Mouse (Mus musculus): ENCODE measurements at regions not wholly inside any gene's neighbourhood (a gene's known extent, or its start where the extent isn't known, plus 50 kb on each side); places are given as distances from the start of the nearest gene placed in this dataset.

GRCm38 (mm10) chr15:56604266-56604665 is 873.2 kb downstream of the Slc22a22 start:
- Histone ChIP-seq H3K9ac (no peak overlapping the region), H3K27me3 (no peaks in the 10 kb centered on the region), H3K36me3 (no peaks in the 10 kb centered on the region), H3K4me1 (no peaks in the 10 kb centered on the region), H3K27ac (no peak overlapping the region), H3K4me2 (no peak overlapping the region), H3K4me3 (no peak overlapping the region), H3K9me3 (no peaks in the 10 kb centered on the region)
- WGBS = 85% methylated on average over 3 of the region's 3 CpGs
- ATAC-seq (ENCODE audit: borderline replicate concordance, extremely low read depth, low FRiP score, low TSS enrichment) = no peak

- no peaks in the 10 kb centered on the region for H3K36me3 ChIP-seq
- H3K4me2 ChIP-seq = no peak overlapping the region
- 66% methylated on average over 4 of the region's 4 CpGs for WGBS
- H3K4me3 ChIP-seq = no peak overlapping the region
- H3K4me1 ChIP-seq = no peaks in the 10 kb centered on the region
- H3K9me3 ChIP-seq = no peaks in the 10 kb centered on the region
- H3K27me3 ChIP-seq = no peaks in the 10 kb centered on the region
- ATAC-seq (ENCODE audit: borderline replicate concordance, extremely low read depth, low FRiP score, low TSS enrichment) = no peak
- no peak overlapping the region for H3K9ac ChIP-seq
- H3K27ac ChIP-seq = no peak overlapping the region
These were observed 884.8 kb downstream of the Slc22a22 start for GRCm38 (mm10) chr15:56592656-56593055.

GRCm38 (mm10) chr15:56580745-56581515 is 896.5 kb downstream of the Slc22a22 start:
- ATAC-seq (ENCODE audit: borderline replicate concordance, extremely low read depth, low FRiP score, low TSS enrichment) = no peak
- Histone ChIP-seq H3K9me3 (no peaks in the 10 kb centered on the region), H3K4me1 (no peaks in the 10 kb centered on the region), H3K27ac (no peak overlapping the region), H3K4me2 (no peak overlapping the region), H3K4me3 (no peak overlapping the region), H3K9ac (no peak overlapping the region), H3K36me3 (no peaks in the 10 kb centered on the region), H3K27me3 (no peaks in the 10 kb centered on the region)
- 62% methylated on average over 3 of the region's 3 CpGs for WGBS

- Histone ChIP-seq H3K36me3 (no peaks in the 10 kb centered on the region), H3K9me3 (no peaks in the 10 kb centered on the region), H3K27ac (no peak overlapping the region), H3K4me3 (no peak overlapping the region), H3K4me2 (no peak overlapping the region), H3K9ac (no peak overlapping the region), H3K4me1 (no peaks in the 10 kb centered on the region), H3K27me3 (no peaks in the 10 kb centered on the region)
- ATAC-seq (ENCODE audit: borderline replicate concordance, extremely low read depth, low FRiP score, low TSS enrichment) = no peak
- WGBS = 36% methylated on average over 2 of the region's 2 CpGs
These were observed 914.2 kb downstream of the Slc22a22 start for GRCm38 (mm10) chr15:56563192-56563591.

- ATAC-seq (ENCODE audit: borderline replicate concordance, extremely low read depth, low FRiP score, low TSS enrichment) = no peak
- no peaks in the 10 kb centered on the region for H3K9me3 ChIP-seq
- no peaks in the 10 kb centered on the region for H3K27me3 ChIP-seq
- H3K4me2 ChIP-seq = no peak overlapping the region
- no peak overlapping the region for H3K4me3 ChIP-seq
- H3K27ac ChIP-seq = no peak overlapping the region
- WGBS = 46% methylated on average over 1 of the region's 1 CpGs
- no peak overlapping the region for H3K9ac ChIP-seq
- no peaks in the 10 kb centered on the region for H3K4me1 ChIP-seq
- no peaks in the 10 kb centered on the region for H3K36me3 ChIP-seq
These were observed 914.6 kb downstream of the Slc22a22 start for GRCm38 (mm10) chr15:56562785-56563184.

- Histone ChIP-seq H3K4me2 (no peak overlapping the region), H3K9ac (no peak overlapping the region), H3K27me3 (no peaks in the 10 kb centered on the region), H3K4me1 (no peaks in the 10 kb centered on the region), H3K4me3 (no peak overlapping the region), H3K36me3 (no peaks in the 10 kb centered on the region), H3K27ac (no peak overlapping the region), H3K9me3 (no peaks in the 10 kb centered on the region)
- 36% methylated on average over 2 of the region's 2 CpGs for WGBS
- ATAC-seq (ENCODE audit: borderline replicate concordance, extremely low read depth, low FRiP score, low TSS enrichment) = no peak
These were observed 915.3 kb downstream of the Slc22a22 start for GRCm38 (mm10) chr15:56562143-56562542.

GRCm38 (mm10) chr15:56554386-56554785 is 923.0 kb downstream of the Slc22a22 start:
- 71% methylated on average over 3 of the region's 3 CpGs for WGBS
- ATAC-seq (ENCODE audit: borderline replicate concordance, extremely low read depth, low FRiP score, low TSS enrichment) = no peak
- Histone ChIP-seq H3K27me3 (no peaks in the 10 kb centered on the region), H3K9ac (no peak overlapping the region), H3K9me3 (no peaks in the 10 kb centered on the region), H3K36me3 (no peaks in the 10 kb centered on the region), H3K4me3 (no peak overlapping the region), H3K4me1 (no peaks in the 10 kb centered on the region), H3K4me2 (no peak overlapping the region), H3K27ac (no peak overlapping the region)

GRCm38 (mm10) chr15:56553851-56554250 is 923.6 kb downstream of the Slc22a22 start:
- no peaks in the 10 kb centered on the region for H3K9me3 ChIP-seq
- H3K4me2 ChIP-seq = no peak overlapping the region
- no peaks in the 10 kb centered on the region for H3K36me3 ChIP-seq
- no peaks in the 10 kb centered on the region for H3K27me3 ChIP-seq
- H3K27ac ChIP-seq = no peak overlapping the region
- no peak for ATAC-seq (ENCODE audit: borderline replicate concordance, extremely low read depth, low FRiP score, low TSS enrichment)
- 68% methylated on average over 1 of the region's 1 CpGs for WGBS
- H3K4me1 ChIP-seq = no peaks in the 10 kb centered on the region
- H3K9ac ChIP-seq = no peak overlapping the region
- no peak overlapping the region for H3K4me3 ChIP-seq

GRCm38 (mm10) chr15:56531529-56531928 is 945.9 kb downstream of the Slc22a22 start:
- H3K4me2 ChIP-seq = no peak overlapping the region
- ATAC-seq (ENCODE audit: borderline replicate concordance, extremely low read depth, low FRiP score, low TSS enrichment) = no peak
- H3K4me3 ChIP-seq = no peak overlapping the region
- no peaks in the 10 kb centered on the region for H3K4me1 ChIP-seq
- no peak overlapping the region for H3K9ac ChIP-seq
- H3K27ac ChIP-seq = no peak overlapping the region
- H3K36me3 ChIP-seq = no peaks in the 10 kb centered on the region
- no peaks in the 10 kb centered on the region for H3K9me3 ChIP-seq
- WGBS = 8% methylated on average over 2 of the region's 2 CpGs
- no peaks in the 10 kb centered on the region for H3K27me3 ChIP-seq

GRCm38 (mm10) chr15:56518379-56518778 is 959.0 kb downstream of the Slc22a22 start:
- ATAC-seq (ENCODE audit: borderline replicate concordance, extremely low read depth, low FRiP score, low TSS enrichment) = no peak
- Histone ChIP-seq H3K9me3 (no peaks in the 10 kb centered on the region), H3K9ac (no peak overlapping the region), H3K27me3 (no peaks in the 10 kb centered on the region), H3K4me3 (no peak overlapping the region), H3K4me2 (no peak overlapping the region), H3K4me1 (no peaks in the 10 kb centered on the region), H3K36me3 (no peaks in the 10 kb centered on the region), H3K27ac (no peak overlapping the region)
- WGBS = 82% methylated on average over 1 of the region's 1 CpGs

GRCm38 (mm10) chr15:56516095-56516494 is 961.3 kb downstream of the Slc22a22 start:
- H3K4me1 ChIP-seq = no peaks in the 10 kb centered on the region
- H3K27me3 ChIP-seq = no peaks in the 10 kb centered on the region
- no peak overlapping the region for H3K9ac ChIP-seq
- no peaks in the 10 kb centered on the region for H3K36me3 ChIP-seq
- H3K27ac ChIP-seq = no peak overlapping the region
- H3K4me3 ChIP-seq = no peak overlapping the region
- H3K4me2 ChIP-seq = no peak overlapping the region
- H3K9me3 ChIP-seq = no peaks in the 10 kb centered on the region
- WGBS = 72% methylated on average over 2 of the region's 2 CpGs
- ATAC-seq (ENCODE audit: borderline replicate concordance, extremely low read depth, low FRiP score, low TSS enrichment) = no peak

GRCm38 (mm10) chr15:56498774-56499173 is 978.7 kb downstream of the Slc22a22 start:
- no peak overlapping the region for H3K9ac ChIP-seq
- no peak overlapping the region for H3K27ac ChIP-seq
- WGBS = 61% methylated on average over 3 of the region's 3 CpGs
- no peaks in the 10 kb centered on the region for H3K9me3 ChIP-seq
- H3K4me1 ChIP-seq = no peaks in the 10 kb centered on the region
- H3K4me2 ChIP-seq = no peak overlapping the region
- no peak for ATAC-seq (ENCODE audit: borderline replicate concordance, extremely low read depth, low FRiP score, low TSS enrichment)
- H3K27me3 ChIP-seq = no peaks in the 10 kb centered on the region
- no peak overlapping the region for H3K4me3 ChIP-seq
- no peaks in the 10 kb centered on the region for H3K36me3 ChIP-seq

GRCm38 (mm10) chr15:56497757-56498156 is 979.7 kb downstream of the Slc22a22 start:
- H3K4me2 ChIP-seq = no peak overlapping the region
- H3K4me1 ChIP-seq = no peaks in the 10 kb centered on the region
- WGBS = 73% methylated on average over 4 of the region's 4 CpGs
- H3K36me3 ChIP-seq = no peaks in the 10 kb centered on the region
- no peak overlapping the region for H3K9ac ChIP-seq
- H3K27ac ChIP-seq = no peak overlapping the region
- H3K9me3 ChIP-seq = no peaks in the 10 kb centered on the region
- ATAC-seq (ENCODE audit: borderline replicate concordance, extremely low read depth, low FRiP score, low TSS enrichment) = no peak
- H3K4me3 ChIP-seq = no peak overlapping the region
- H3K27me3 ChIP-seq = no peaks in the 10 kb centered on the region
